Mouse (Mus musculus) embryonic stem cell, embryonic (primary cell): ENCODE results near the gene Arid1b.
"Not testable (repeated sequence)": the region's sequence is repeated elsewhere in the genome, so short reads cannot be mapped to it uniquely, and the experiment has no call there.

Source experiments
- CTCF ChIA-PET, 4 experiments: fragments of 300-600 bp in 2 of 4; fragments of 350-600 bp in 2 of 4; sonication (Branson Sonifier 250); formaldehyde crosslinking; loops; one replicate each; lab custom pipeline; 2022; ENCODE audit warnings: inconsistent platforms in 2 of 4; lab: Charles Lee
- POLR2A ChIA-PET, 4 experiments: fragments of 300-600 bp in 2 of 4; fragments of 350-600 bp in 2 of 4; sonication (Branson Sonifier 250); formaldehyde crosslinking; loops; one replicate each; lab custom pipeline; 2022; ENCODE audit warnings: antibody characterized with exemption in 4 of 4, inconsistent platforms in 1 of 4; lab: Charles Lee

Arid1b gene

GRCm38 (mm10) chr17:5077996-5078395 is 83.9 kb downstream of the Arid1b start:
- POLR2A ChIA-PET: interaction anchor here in 1 of 4 experiments (1.1 kb wide), 1 partner anchor 86 kb away, joined by 3 read pairs; no protein-coding TSS in a partner anchor
- CTCF ChIA-PET: no interaction called here

- ChIA-PET CTCF (no interaction called here), POLR2A (interaction anchor here in 1 of 4 experiments (1.1 to 1.3 kb wide), 2 partner anchors 11 to 86 kb away, joined by 3 to 4 read pairs; no protein-coding TSS in a partner anchor)
Observed at GRCm38 (mm10) chr17:5078576-5078975, 84.4 kb downstream of the Arid1b start.

DNA sequence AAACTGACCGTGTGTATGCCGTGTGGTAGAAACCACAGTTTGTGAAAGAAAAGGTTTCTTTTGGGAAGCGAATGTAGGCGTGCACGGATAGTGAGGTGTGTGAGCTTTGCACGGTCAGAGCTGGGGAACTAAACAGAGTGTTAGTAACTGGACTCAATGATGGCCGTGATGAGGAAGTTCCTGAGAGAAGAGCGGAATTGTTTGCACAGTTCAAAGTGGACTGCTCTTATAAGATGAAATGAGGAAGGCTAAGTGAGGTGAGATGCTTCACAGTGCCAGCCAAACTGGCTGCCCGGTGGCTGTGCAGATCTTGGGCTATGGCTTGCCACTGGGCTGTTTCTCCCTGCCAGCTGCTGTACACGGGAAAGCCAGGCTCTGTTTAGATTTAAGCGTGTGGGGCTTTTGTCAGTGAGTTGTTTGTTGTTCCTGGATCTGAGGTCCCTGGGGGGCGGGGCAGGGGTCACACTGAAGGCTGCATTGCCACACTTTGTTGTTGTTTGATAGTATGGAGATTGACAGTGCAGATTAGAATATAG is 86.8 kb downstream of the Arid1b start:
- ChIA-PET CTCF (interaction anchor here in 1 of 4 experiments (1.8 kb wide), 1 partner anchor 11 kb away, joined by 3 read pairs; no protein-coding TSS in a partner anchor), POLR2A (interaction anchor here in 2 of 4 experiments (0.8 to 1.3 kb wide), 5 partner anchors 8 to 109 kb away, joined by 3 read pairs; no protein-coding TSS in a partner anchor)

DNA sequence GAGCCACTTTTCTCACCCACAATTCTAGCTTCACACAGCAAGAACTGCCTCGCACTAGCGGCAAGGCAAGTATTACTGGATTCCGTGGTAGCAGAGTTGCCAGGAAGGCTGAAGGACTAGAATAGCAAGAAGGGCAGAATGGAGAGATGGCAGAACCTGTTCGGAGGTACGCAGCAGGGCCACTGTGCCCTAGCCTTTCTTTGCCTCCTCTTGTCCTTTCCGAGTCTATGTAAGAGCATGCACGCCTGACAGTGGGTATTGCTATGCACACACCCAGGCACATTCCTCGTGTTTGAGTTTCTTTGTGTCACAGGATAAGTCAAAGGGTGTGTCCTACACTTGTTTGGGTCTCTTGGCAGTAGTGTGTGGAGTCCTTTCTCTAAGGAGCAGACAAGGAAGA is 88.1 kb downstream of the Arid1b start:
- CTCF ChIA-PET: interaction anchor here in 1 of 4 experiments (1.8 kb wide), 1 partner anchor 10 kb away, joined by 3 read pairs; no protein-coding TSS in a partner anchor
- POLR2A ChIA-PET: interaction anchor here in 3 of 4 experiments (0.6 to 1.3 kb wide), 8 partner anchors 11 to 1504 kb away, joined by 3 to 5 read pairs (median 3); no protein-coding TSS in a partner anchor

DNA sequence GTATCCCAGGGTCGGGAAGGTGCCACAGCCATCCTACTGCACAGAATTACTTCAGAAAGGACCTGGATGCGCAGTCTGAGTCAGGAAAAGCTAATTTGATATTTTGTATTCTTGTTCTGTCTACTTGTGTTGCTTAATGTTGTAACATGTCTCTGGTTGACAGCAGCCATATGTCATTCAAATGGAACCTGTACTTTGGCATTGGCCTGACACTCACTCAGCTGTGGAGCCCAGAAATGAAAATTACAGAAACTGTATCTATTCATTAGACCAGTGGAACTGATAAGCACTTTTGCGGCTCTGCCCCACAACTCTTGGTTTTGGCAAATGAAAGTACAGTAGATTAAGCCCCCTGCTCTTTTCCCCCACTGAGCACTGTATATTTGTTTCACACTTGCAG is 89.4 kb downstream of the Arid1b start:
- CTCF ChIA-PET: no interaction called here
- POLR2A ChIA-PET: interaction anchor here in 1 of 4 experiments (0.6 kb wide), 1 partner anchor 13 kb away, joined by 3 read pairs; no protein-coding TSS in a partner anchor

DNA sequence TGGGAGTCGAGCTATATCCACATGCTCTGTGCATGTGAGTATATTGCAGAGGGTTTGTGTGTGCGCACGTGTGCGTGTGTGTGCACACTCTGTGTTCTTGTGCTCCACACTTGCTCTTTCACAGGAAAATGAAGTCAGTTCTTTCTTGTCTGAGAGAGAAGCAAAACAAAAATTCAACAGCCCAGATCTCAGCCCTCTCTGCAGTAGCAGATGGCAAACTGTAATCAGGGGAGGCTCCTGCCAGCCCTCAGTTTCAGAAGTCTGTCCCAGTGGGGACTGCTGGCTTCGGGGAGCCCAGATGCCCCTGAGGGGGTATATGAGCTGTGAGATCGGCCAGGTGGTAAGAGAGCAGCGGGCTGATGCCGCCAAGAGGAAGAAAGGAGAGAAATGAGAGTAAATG is 90.0 kb downstream of the Arid1b start:
- CTCF ChIA-PET: no interaction called here

GRCm38 (mm10) chr17:5085004-5085403 is 90.9 kb downstream of the Arid1b start:
- ChIA-PET CTCF (interaction anchor here in 2 of 4 experiments (0.6 to 1.0 kb wide), 3 partner anchors 20 to 645 kb away, joined by 3 to 6 read pairs (median 3); no protein-coding TSS in a partner anchor), POLR2A (interaction anchor here in 2 of 4 experiments (0.7 to 1.5 kb wide), 8 partner anchors 17 to 81 kb away, joined by 3 to 5 read pairs (median 3); no protein-coding TSS in a partner anchor)

More for the DNA sequence above, 90.0 kb downstream of the Arid1b start:
- POLR2A ChIA-PET: no interaction called here

- POLR2A ChIA-PET: interaction anchor here in 3 of 4 experiments (0.7 to 1.6 kb wide), 9 partner anchors 9 to 1056 kb away, joined by 3 to 5 read pairs (median 3); no protein-coding TSS in a partner anchor
- CTCF ChIA-PET: interaction anchor here in 2 of 4 experiments (0.7 to 1.0 kb wide), 2 partner anchors 12 to 21 kb away, joined by 3 read pairs; no protein-coding TSS in a partner anchor
Observed at GRCm38 (mm10) chr17:5085942-5086341, 91.8 kb downstream of the Arid1b start.

DNA sequence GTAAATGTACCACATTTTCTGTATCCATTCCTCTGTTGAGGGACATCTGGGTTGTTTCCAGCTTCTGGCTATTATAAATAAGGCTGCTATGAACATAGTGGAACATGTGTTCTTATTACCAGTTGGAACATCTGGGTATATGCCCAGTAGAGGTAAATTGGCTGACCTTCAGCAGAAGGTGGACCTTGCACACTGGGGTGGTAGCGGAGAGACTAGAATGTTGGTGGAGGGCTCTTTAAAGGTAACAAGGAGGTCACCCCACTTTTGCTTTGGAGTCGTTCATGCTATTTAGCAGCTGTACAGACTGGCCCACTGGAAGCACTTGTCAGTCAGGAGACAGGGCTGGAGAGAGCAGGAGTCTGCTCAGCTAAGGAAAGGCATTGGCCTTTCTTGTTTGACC is 94.1 kb downstream of the Arid1b start:
- CTCF ChIA-PET: interaction anchor here in 1 of 4 experiments (0.7 kb wide), 1 partner anchor 22 kb away, joined by 3 read pairs; no protein-coding TSS in a partner anchor
- POLR2A ChIA-PET: not testable (repeated sequence)

DNA sequence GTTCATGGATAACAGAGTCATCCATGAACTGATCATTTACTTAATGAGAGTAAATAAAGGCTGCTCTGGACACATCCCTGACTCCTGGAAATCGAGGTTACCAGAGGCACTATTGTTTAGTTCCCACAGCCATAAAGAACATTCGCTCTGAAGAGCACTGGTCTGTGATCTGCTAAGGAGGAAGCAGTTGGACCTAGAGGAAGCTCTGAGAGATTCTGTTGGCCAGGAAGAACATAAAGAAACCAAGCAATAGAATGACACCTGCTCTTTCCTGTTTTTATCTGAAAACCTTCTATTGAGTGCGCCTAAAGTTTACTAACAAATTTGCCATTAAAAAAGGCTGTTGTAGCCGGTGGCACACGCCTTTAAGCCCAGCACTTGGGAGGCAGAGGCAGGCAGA is 94.7 kb downstream of the Arid1b start:
- POLR2A ChIA-PET: interaction anchor here in 2 of 4 experiments (0.9 to 3.5 kb wide), 23 partner anchors 9 to 352 kb away, joined by 3 to 13 read pairs (median 4); no protein-coding TSS in a partner anchor
- CTCF ChIA-PET: no interaction called here

GRCm38 (mm10) chr17:5089541-5089940 is 95.4 kb downstream of the Arid1b start:
- ChIA-PET POLR2A (interaction anchor here in 3 of 4 experiments (0.6 to 3.5 kb wide), 31 partner anchors 9 to 351 kb away, joined by 3 to 13 read pairs (median 4); no protein-coding TSS in a partner anchor), CTCF (interaction anchor here in 1 of 4 experiments (1.0 kb wide), 1 partner anchor 108 kb away, joined by 3 read pairs; no protein-coding TSS in a partner anchor)

- CTCF ChIA-PET: interaction anchor here in 1 of 4 experiments (0.9 kb wide), 1 partner anchor 10 kb away, joined by 3 read pairs; no protein-coding TSS in a partner anchor
- POLR2A ChIA-PET: interaction anchor here in 2 of 4 experiments (1.4 to 3.5 kb wide), 4 partner anchors 15 to 42 kb away, joined by 4 to 13 read pairs (median 10); no protein-coding TSS in a partner anchor
Observed at GRCm38 (mm10) chr17:5091490-5091889, 97.4 kb downstream of the Arid1b start.

GRCm38 (mm10) chr17:5091934-5092333 is 97.8 kb downstream of the Arid1b start:
- POLR2A ChIA-PET: interaction anchor here in 3 of 4 experiments (0.8 to 3.5 kb wide), 12 partner anchors 10 to 98 kb away, joined by 3 to 20 read pairs (median 4); no protein-coding TSS in a partner anchor
- CTCF ChIA-PET: interaction anchor here in 2 of 4 experiments (0.9 to 1.2 kb wide), 2 partner anchors 11 to 310 kb away, joined by 3 read pairs; no protein-coding TSS in a partner anchor

GRCm38 (mm10) chr17:5093343-5093742 is 99.2 kb downstream of the Arid1b start:
- ChIA-PET CTCF (interaction anchor here in 1 of 4 experiments (1.2 kb wide), 1 partner anchor 308 kb away, joined by 3 read pairs; no protein-coding TSS in a partner anchor), POLR2A (interaction anchor here in 3 of 4 experiments (0.6 to 2.5 kb wide), 31 partner anchors 9 to 803 kb away, joined by 3 to 20 read pairs (median 3); no protein-coding TSS in a partner anchor)

DNA sequence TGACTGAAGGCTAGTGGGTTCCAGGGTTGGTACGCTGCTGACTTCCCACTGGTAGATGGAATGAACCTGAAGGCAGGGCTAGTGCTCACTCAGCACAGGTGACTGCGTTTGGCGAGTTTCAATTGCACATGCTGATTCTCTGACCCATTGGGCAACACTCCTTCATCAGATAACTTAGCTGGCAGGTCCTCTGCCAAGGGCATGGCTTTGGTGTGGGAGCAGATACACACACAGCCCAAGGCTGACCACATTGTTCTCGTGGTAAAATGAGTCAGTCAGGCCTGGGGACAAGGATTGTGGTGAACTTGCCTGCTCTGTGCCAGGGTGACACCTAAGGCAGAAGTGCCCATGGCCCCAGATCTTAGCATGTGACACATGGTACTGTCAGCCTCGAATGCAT is 100.5 kb downstream of the Arid1b start:
- ChIA-PET CTCF (no interaction called here), POLR2A (no interaction called here)

- ChIA-PET CTCF (no interaction called here), POLR2A (interaction anchor here in 2 of 4 experiments (0.6 to 0.9 kb wide), 3 partner anchors 95 to 270 kb away, joined by 3 to 4 read pairs (median 3); no protein-coding TSS in a partner anchor)
Observed at GRCm38 (mm10) chr17:5095741-5096140, 101.6 kb downstream of the Arid1b start.

DNA sequence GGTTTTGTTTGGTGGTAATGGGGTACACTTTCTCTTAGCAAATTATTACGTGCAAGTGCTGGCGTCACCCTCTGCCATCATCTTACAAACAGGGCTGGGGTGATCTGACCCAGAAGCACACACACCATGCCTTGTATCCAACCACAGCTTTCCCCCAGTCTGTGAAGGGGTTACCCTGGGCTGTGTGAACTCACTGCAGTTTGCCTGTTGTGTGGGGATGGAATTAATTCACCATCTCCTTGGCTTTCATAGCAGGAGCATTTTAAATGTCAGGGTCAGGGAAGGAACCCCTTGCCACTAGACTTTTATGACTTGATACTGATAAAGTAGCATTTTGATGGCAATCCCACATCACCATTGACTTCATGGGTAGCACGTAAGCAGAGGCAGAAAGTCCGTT is 102.9 kb downstream of the Arid1b start:
- ChIA-PET POLR2A (no interaction called here), CTCF (no interaction called here)

GRCm38 (mm10) chr17:5097545-5098475 is 103.7 kb downstream of the Arid1b start:
- ChIA-PET CTCF (interaction anchor here in 2 of 4 experiments (0.6 kb wide), 3 partner anchors 12 to 151 kb away, joined by 3 read pairs; no protein-coding TSS in a partner anchor), POLR2A (interaction anchor here in 3 of 4 experiments (0.6 to 1.6 kb wide), 6 partner anchors 31 to 178 kb away, joined by 3 to 7 read pairs (median 3); no protein-coding TSS in a partner anchor)
